Mouse (Mus musculus): ENCODE results near the gene Prss23. TPM values are rescaled to one million over a fixed set of nuclear protein-coding genes. Genes with fewer than 3 reads are reported as not detected.

The Prss23 gene
- polyA plus RNA-seq, 1 experiment from 2014 or later: 75.5 TPM

GRCm38 (mm10) chr7:89481723-89482122 lies 45.3 kb downstream of the Prss23 start:
- no peak for ATAC-seq (ENCODE audit: insufficient number of reproducible peaks, insufficient read depth, low FRiP score, low read depth)
- no peaks in the 10 kb centered on the region for H3K9me3 ChIP-seq (ENCODE audit: control insufficient read depth, low read depth, low read length)
- H3K4me1 ChIP-seq (ENCODE audit: control insufficient read depth, insufficient read depth, low read length): 0 out of 2 replicates have a peak, but pooled peaks cover 8% of the 10 kb centered on the region
- 33% methylated on average over 3 of the region's 3 CpGs for WGBS
- H3K27me3 ChIP-seq (ENCODE audit: control insufficient read depth, insufficient read depth, low read length): no peaks in the 10 kb centered on the region
- H3K9ac ChIP-seq (replicated peaks; ENCODE audit: low read depth, low read length): no peak overlapping the region
- H3K4me3 ChIP-seq (ENCODE audit: low read depth, low read length): no peak overlapping the region
- no peaks in the 10 kb centered on the region for H3K36me3 ChIP-seq (ENCODE audit: control insufficient read depth, insufficient read depth, low read length)
- H3K27ac ChIP-seq (ENCODE audit: low read length): no peak overlapping the region
- no peak overlapping the region for H3K4me2 ChIP-seq (replicated peaks; ENCODE audit: low read depth, low read length)

- H3K9ac ChIP-seq (replicated peaks; ENCODE audit: low read depth, low read length): no peak overlapping the region
- no peak overlapping the region for H3K4me2 ChIP-seq (replicated peaks; ENCODE audit: low read depth, low read length)
- H3K9me3 ChIP-seq (ENCODE audit: control insufficient read depth, low read depth, low read length): no peaks in the 10 kb centered on the region
- ATAC-seq (ENCODE audit: insufficient number of reproducible peaks, insufficient read depth, low FRiP score, low read depth): no peak
- no peak overlapping the region for H3K4me3 ChIP-seq (ENCODE audit: low read depth, low read length)
- 0 out of 2 replicates have a peak, but pooled peaks cover 4% of the 10 kb centered on the region for H3K4me1 ChIP-seq (ENCODE audit: control insufficient read depth, insufficient read depth, low read length)
- no peak overlapping the region for H3K27ac ChIP-seq (ENCODE audit: low read length)
- 67% methylated on average over 2 of the region's 2 CpGs for WGBS
- H3K36me3 ChIP-seq (ENCODE audit: control insufficient read depth, insufficient read depth, low read length): no peaks in the 10 kb centered on the region
- H3K27me3 ChIP-seq (ENCODE audit: control insufficient read depth, insufficient read depth, low read length): no peaks in the 10 kb centered on the region
Observed at GRCm38 (mm10) chr7:89478490-89478889, 48.5 kb downstream of the Prss23 start.

GRCm38 (mm10) chr7:89477294-89477999 lies 49.5 kb downstream of the Prss23 start:
- Histone ChIP-seq H3K4me2 (replicated peaks; ENCODE audit: low read depth, low read length) (no peak overlapping the region), H3K4me3 (ENCODE audit: low read depth, low read length) (no peak overlapping the region), H3K27me3 (ENCODE audit: control insufficient read depth, insufficient read depth, low read length) (no peaks in the 10 kb centered on the region), H3K9ac (replicated peaks; ENCODE audit: low read depth, low read length) (no peak overlapping the region), H3K9me3 (ENCODE audit: control insufficient read depth, low read depth, low read length) (no peaks in the 10 kb centered on the region), H3K27ac (ENCODE audit: low read length) (no peak overlapping the region), H3K36me3 (ENCODE audit: control insufficient read depth, insufficient read depth, low read length) (no peaks in the 10 kb centered on the region), H3K4me1 (ENCODE audit: control insufficient read depth, insufficient read depth, low read length) (0 out of 2 replicates have a peak, but pooled peaks cover 4% of the 10 kb centered on the region)
- peak; percentile 73 for ATAC-seq (ENCODE audit: insufficient number of reproducible peaks, insufficient read depth, low FRiP score, low read depth)
- 4% methylated on average over 1 of the region's 1 CpGs for WGBS

GRCm38 (mm10) chr7:89473442-89473841 lies 53.5 kb downstream of the Prss23 start:
- Histone ChIP-seq H3K4me3 (ENCODE audit: low read depth, low read length) (no peak overlapping the region), H3K27me3 (ENCODE audit: control insufficient read depth, insufficient read depth, low read length) (no peaks in the 10 kb centered on the region), H3K27ac (ENCODE audit: low read length) (no peak overlapping the region), H3K4me2 (replicated peaks; ENCODE audit: low read depth, low read length) (no peak overlapping the region), H3K36me3 (ENCODE audit: control insufficient read depth, insufficient read depth, low read length) (no peaks in the 10 kb centered on the region), H3K9ac (replicated peaks; ENCODE audit: low read depth, low read length) (no peak overlapping the region), H3K4me1 (ENCODE audit: control insufficient read depth, insufficient read depth, low read length) (peaks cover 6% of the 10 kb centered on the region; the same call in 1 of the 2 replicates), H3K9me3 (ENCODE audit: control insufficient read depth, low read depth, low read length) (no peaks in the 10 kb centered on the region)
- 38% methylated on average over 4 of the region's 4 CpGs for WGBS
- ATAC-seq (ENCODE audit: insufficient number of reproducible peaks, insufficient read depth, low FRiP score, low read depth): no peak

GRCm38 (mm10) chr7:89463775-89464592 lies 63.0 kb downstream of the Prss23 start:
- H3K4me3 ChIP-seq (ENCODE audit: low read depth, low read length): no peak overlapping the region
- ATAC-seq (ENCODE audit: insufficient number of reproducible peaks, insufficient read depth, low FRiP score, low read depth): no peak
- H3K27me3 ChIP-seq (ENCODE audit: control insufficient read depth, insufficient read depth, low read length): no peaks in the 10 kb centered on the region
- H3K27ac ChIP-seq (ENCODE audit: low read length): no peak overlapping the region
- no peaks in the 10 kb centered on the region for H3K4me1 ChIP-seq (ENCODE audit: control insufficient read depth, insufficient read depth, low read length)
- 64% methylated on average over 10 of the region's 10 CpGs for WGBS
- no peak overlapping the region for H3K9ac ChIP-seq (replicated peaks; ENCODE audit: low read depth, low read length)
- H3K36me3 ChIP-seq (ENCODE audit: control insufficient read depth, insufficient read depth, low read length): no peaks in the 10 kb centered on the region
- no peak overlapping the region for H3K4me2 ChIP-seq (replicated peaks; ENCODE audit: low read depth, low read length)
- H3K9me3 ChIP-seq (ENCODE audit: control insufficient read depth, low read depth, low read length): no peaks in the 10 kb centered on the region

- H3K27me3 ChIP-seq (ENCODE audit: control insufficient read depth, insufficient read depth, low read length): no peaks in the 10 kb centered on the region
- WGBS: 86% methylated on average over 3 of the region's 3 CpGs
Observed at GRCm38 (mm10) chr7:89463246-89463645, 63.7 kb downstream of the Prss23 start.

GRCm38 (mm10) chr7:89462646-89463207 lies 64.3 kb downstream of the Prss23 start:
- no peak overlapping the region for H3K27ac ChIP-seq (ENCODE audit: low read length)
- no peak overlapping the region for H3K4me3 ChIP-seq (ENCODE audit: low read depth, low read length)
- H3K27me3 ChIP-seq (ENCODE audit: control insufficient read depth, insufficient read depth, low read length): no peaks in the 10 kb centered on the region
- ATAC-seq (ENCODE audit: insufficient number of reproducible peaks, insufficient read depth, low FRiP score, low read depth): no peak
- WGBS: 85% methylated on average over 5 of the region's 5 CpGs
- H3K4me2 ChIP-seq (replicated peaks; ENCODE audit: low read depth, low read length): no peak overlapping the region
- no peaks in the 10 kb centered on the region for H3K4me1 ChIP-seq (ENCODE audit: control insufficient read depth, insufficient read depth, low read length)
- no peaks in the 10 kb centered on the region for H3K36me3 ChIP-seq (ENCODE audit: control insufficient read depth, insufficient read depth, low read length)
- no peak overlapping the region for H3K9ac ChIP-seq (replicated peaks; ENCODE audit: low read depth, low read length)
- H3K9me3 ChIP-seq (ENCODE audit: control insufficient read depth, low read depth, low read length): no peaks in the 10 kb centered on the region

More at GRCm38 (mm10) chr7:89463246-89463645, 63.7 kb downstream of the Prss23 start:
- Histone ChIP-seq H3K27ac (ENCODE audit: low read length) (no peak overlapping the region), H3K4me1 (ENCODE audit: control insufficient read depth, insufficient read depth, low read length) (no peaks in the 10 kb centered on the region), H3K4me3 (ENCODE audit: low read depth, low read length) (no peak overlapping the region), H3K4me2 (replicated peaks; ENCODE audit: low read depth, low read length) (no peak overlapping the region), H3K9me3 (ENCODE audit: control insufficient read depth, low read depth, low read length) (no peaks in the 10 kb centered on the region), H3K9ac (replicated peaks; ENCODE audit: low read depth, low read length) (no peak overlapping the region), H3K36me3 (ENCODE audit: control insufficient read depth, insufficient read depth, low read length) (no peaks in the 10 kb centered on the region)
- ATAC-seq (ENCODE audit: insufficient number of reproducible peaks, insufficient read depth, low FRiP score, low read depth): no peak

- ATAC-seq (ENCODE audit: insufficient number of reproducible peaks, insufficient read depth, low FRiP score, low read depth): no peak
- H3K9ac ChIP-seq (replicated peaks; ENCODE audit: low read depth, low read length): no peak overlapping the region
- H3K9me3 ChIP-seq (ENCODE audit: control insufficient read depth, low read depth, low read length): no peaks in the 10 kb centered on the region
- no peaks in the 10 kb centered on the region for H3K27me3 ChIP-seq (ENCODE audit: control insufficient read depth, insufficient read depth, low read length)
- H3K4me1 ChIP-seq (ENCODE audit: control insufficient read depth, insufficient read depth, low read length): no peaks in the 10 kb centered on the region
- H3K27ac ChIP-seq (ENCODE audit: low read length): no peak overlapping the region
- H3K4me2 ChIP-seq (replicated peaks; ENCODE audit: low read depth, low read length): no peak overlapping the region
- H3K4me3 ChIP-seq (ENCODE audit: low read depth, low read length): no peak overlapping the region
- 68% methylated on average over 3 of the region's 3 CpGs for WGBS
- no peaks in the 10 kb centered on the region for H3K36me3 ChIP-seq (ENCODE audit: control insufficient read depth, insufficient read depth, low read length)
Observed at GRCm38 (mm10) chr7:89461351-89461750, 65.6 kb downstream of the Prss23 start.
